Mouse (Mus musculus) liver, adult 2 months (tissue): ENCODE results near the gene Sprr2i.

Experiments
- CTCF ChIP-seq: fragments of 200-500 bp; IDR thresholded peaks from 2 replicates; pipeline ENCODE4 v1.5.1; 2011; ENCODE audit warnings: low read depth, low read length, control low read depth
- POLR2A ChIP-seq: fragments of 200-500 bp; IDR thresholded peaks from 2 replicates; pipeline ENCODE4 v1.6.1; 2011; ENCODE audit warnings: low read length, control low read depth; ENCODE audit not compliant: insufficient read depth; ENCODE audit errors: extremely low read depth

DNA sequence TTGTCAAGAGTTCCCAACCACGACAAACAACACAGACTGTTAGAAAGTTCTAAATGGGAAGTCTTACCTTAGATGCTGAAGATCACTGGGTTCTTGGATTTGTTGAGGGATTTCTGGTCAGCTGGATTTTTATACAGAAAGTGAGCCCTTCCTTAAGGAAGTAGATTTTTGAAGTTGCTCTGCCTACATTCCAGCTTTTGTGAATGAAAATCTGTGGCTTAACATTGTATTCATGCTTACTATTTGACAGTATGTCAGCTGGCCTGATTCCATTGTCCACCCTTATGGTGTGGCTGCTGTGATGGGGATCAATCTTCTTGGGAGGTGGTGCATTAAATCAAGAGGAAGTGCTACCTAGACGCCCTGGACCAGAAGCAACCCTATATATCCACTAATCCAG is 50.8 kb downstream of the Sprr2i start, which contains the start of gene Sprr3:
- TF ChIP-seq CTCF (no peak), POLR2A (no peak)
